Mouse (Mus musculus) neural tube, embryonic 12.5 days (tissue): ENCODE measurements at regions not wholly inside any gene's neighbourhood (a gene's known extent, or its start where the extent isn't known, plus 50 kb on each side); places are given as distances from the start of the nearest gene placed in this dataset.

Experiments
- ATAC-seq: fragments of 200-750 bp; cut with Nextera tagmentation; 2 replicates; pipeline ENCODE4 v1.8.0; 2017; ENCODE audit warnings: low read depth, mild to moderate bottlenecking, moderate TSS enrichment, moderate library complexity; ENCODE audit not compliant: low FRiP score
- H3K27ac ChIP-seq: fragments of 300-500 bp; sonication (generic); 2 replicates; pipeline ENCODE4 v1.5.1; 2016
- H3K27me3 ChIP-seq: fragments of 300-500 bp; sonication (generic); replicated peaks from 2 replicates; pipeline ENCODE4 v1.6.1; 2016; ENCODE audit warnings: mild to moderate bottlenecking
- H3K36me3 ChIP-seq: fragments of 300-500 bp; sonication (generic); 2 replicates; pipeline ENCODE4 v1.6.1; 2016; ENCODE audit warnings: mild to moderate bottlenecking
- H3K4me1 ChIP-seq: fragments of 300-500 bp; sonication (generic); 2 replicates; pipeline ENCODE4 v1.6.1; 2016
- H3K4me2 ChIP-seq: fragments of 300-500 bp; sonication (generic); replicated peaks from 2 replicates; pipeline ENCODE4 v1.6.1; 2016; ENCODE audit warnings: mild to moderate bottlenecking
- H3K4me3 ChIP-seq: fragments of 300-500 bp; sonication (generic); 2 replicates; pipeline ENCODE4 v1.5.1; 2016
- H3K9ac ChIP-seq: fragments of 300-500 bp; sonication (generic); 2 replicates; pipeline ENCODE4 v1.6.1; 2016; ENCODE audit warnings: mild to moderate bottlenecking
- H3K9me3 ChIP-seq: fragments of 300-500 bp; sonication (generic); 2 replicates; pipeline ENCODE4 v1.6.1; 2016; ENCODE audit warnings: mild to moderate bottlenecking
- WGBS: fragments of 180-500 bp; shearing (Covaris S2); methylation state at CpG from one replicate; pipeline ENCODE4 v1.1.7; 2016; 5-methylcytosine and 5-hydroxymethylcytosine counted together

DNA sequence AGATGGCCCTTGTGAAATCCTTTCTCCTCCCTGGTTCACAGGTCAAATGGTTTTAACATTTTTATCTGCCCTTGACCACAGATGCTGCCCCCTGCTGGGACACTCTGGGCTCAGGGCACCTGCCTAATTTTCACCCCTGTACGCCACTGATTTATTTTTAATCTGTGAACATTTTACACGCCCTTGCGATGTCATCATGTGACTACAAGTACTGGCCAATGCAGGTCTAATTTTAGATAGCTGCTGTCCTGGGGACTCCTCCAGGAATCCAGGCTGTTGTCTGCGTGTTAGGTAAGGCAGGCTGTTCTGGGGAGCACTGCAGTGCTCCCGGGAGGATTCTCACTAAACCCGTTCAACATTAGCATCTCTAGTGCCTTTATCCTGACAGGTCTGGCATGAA is 113.1 kb upstream of the Gm26897 start:
- no peaks in the 10 kb centered on the region for H3K9me3 ChIP-seq
- 79% methylated on average over 6 of the region's 6 CpGs for WGBS
- ATAC-seq, result no peak
- H3K4me3 ChIP-seq, result no peak overlapping the region
- H3K4me2 ChIP-seq, result no peak overlapping the region
- H3K9ac ChIP-seq, result no peak overlapping the region
- H3K27me3 ChIP-seq, result peaks cover 10% of the 10 kb centered on the region; the same call in 1 of the 2 replicates
- H3K4me1 ChIP-seq, result no peaks in the 10 kb centered on the region
- H3K27ac ChIP-seq, result no peak overlapping the region
- no peaks in the 10 kb centered on the region for H3K36me3 ChIP-seq

DNA sequence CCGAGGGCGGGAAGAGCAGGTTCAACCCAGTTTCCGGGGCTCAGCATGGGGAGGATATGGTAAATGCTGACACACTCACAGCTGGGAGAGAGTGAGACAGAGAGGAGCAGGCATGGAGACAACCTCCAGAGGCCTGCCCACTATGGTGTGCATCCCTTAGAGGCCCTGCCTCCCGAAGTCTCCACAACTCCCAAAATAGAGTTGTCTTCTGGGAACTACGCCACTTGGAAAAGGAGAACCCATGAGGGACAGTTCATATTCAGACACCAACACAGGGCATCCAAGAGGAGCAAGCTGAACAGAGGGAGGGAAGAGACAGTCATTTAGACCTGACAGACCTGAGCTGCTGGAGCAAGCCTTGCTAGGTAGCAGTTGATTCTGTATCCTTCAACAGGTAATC is 111.2 kb upstream of the Gm26897 start:
- peaks cover 14% of the 10 kb centered on the region; the same call in 1 of the 2 replicates for H3K4me1 ChIP-seq
- WGBS, result 87% methylated on average over 5 of the region's 5 CpGs

DNA sequence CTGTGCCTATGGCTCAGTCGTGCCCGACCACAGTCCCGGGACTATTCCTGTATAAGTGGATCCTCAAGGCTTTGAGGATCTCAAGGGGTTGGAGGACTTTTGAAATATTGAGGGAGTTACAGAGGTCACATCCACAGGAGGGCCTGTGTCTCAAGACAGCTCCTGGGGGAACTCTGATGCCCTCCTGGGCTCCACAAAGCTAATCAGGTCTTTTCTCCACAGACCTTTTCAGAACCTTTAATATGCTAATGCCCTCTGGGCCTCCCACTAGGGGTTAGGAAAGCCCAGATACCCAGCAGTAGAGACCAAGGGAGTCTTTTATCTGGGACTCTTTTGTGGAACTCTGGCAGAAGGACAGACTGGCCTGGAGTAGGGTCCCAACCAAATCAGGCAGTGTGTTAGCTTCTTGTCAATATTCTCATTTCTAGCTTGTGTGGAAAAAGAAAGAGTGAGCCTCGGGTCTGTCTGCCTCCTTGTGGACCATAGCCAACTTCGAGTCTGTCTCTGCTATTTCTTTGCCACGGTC is 107.4 kb upstream of the Gm26897 start:
- peaks cover 19% of the 10 kb centered on the region for H3K4me1 ChIP-seq
- WGBS, result 8% methylated on average over 6 of the region's 6 CpGs

More for the DNA sequence above, 111.2 kb upstream of the Gm26897 start:
- H3K4me3 ChIP-seq, result no peak overlapping the region
- H3K9ac ChIP-seq, result no peak overlapping the region
- H3K36me3 ChIP-seq, result no peaks in the 10 kb centered on the region
- no peak for ATAC-seq
- peaks cover 10% of the 10 kb centered on the region; the same call in 1 of the 2 replicates for H3K27me3 ChIP-seq
- H3K9me3 ChIP-seq, result no peaks in the 10 kb centered on the region
- H3K27ac ChIP-seq, result no peak overlapping the region
- no peak overlapping the region for H3K4me2 ChIP-seq

DNA sequence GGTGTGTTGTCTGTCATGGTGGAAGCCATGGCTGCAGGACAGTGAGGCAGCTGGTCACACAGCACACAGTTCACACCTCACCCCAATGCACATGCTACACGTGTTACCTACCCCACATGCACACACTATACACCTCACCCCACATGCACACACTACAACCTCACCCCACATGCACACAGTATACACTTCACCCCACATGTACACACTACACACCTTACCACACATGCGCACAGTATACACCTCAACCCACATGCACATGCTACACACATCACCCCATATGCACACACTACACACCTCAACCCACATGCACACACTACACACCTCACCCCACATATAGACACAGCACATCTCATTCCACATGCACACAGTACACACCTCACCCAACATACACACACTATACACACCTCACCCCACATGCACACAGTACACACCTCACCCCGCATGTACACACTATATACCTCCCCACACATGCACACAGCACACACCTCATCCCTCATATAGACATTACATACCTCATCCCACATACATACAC is 103.3 kb upstream of the Gm26897 start:
- no peak for ATAC-seq
- WGBS, result 93% methylated on average over 3 of the region's 3 CpGs
- no peak overlapping the region for H3K9ac ChIP-seq
- no peak overlapping the region for H3K4me3 ChIP-seq
- H3K4me2 ChIP-seq, result no peak overlapping the region
- H3K9me3 ChIP-seq, result peaks cover 13% of the 10 kb centered on the region; the same call in 1 of the 2 replicates
- peaks cover 29% of the 10 kb centered on the region for H3K4me1 ChIP-seq
- no peaks in the 10 kb centered on the region for H3K36me3 ChIP-seq
- peaks cover 8% of the 10 kb centered on the region; the same call in 1 of the 2 replicates for H3K27me3 ChIP-seq
- no peak overlapping the region for H3K27ac ChIP-seq

More for the DNA sequence above, 107.4 kb upstream of the Gm26897 start:
- Histone ChIP-seq H3K27me3 (peaks cover 15% of the 10 kb centered on the region; the same call in 1 of the 2 replicates), H3K4me2 (no peak overlapping the region), H3K9me3 (no peaks in the 10 kb centered on the region), H3K9ac (no peak overlapping the region), H3K36me3 (no peaks in the 10 kb centered on the region), H3K4me3 (no peak overlapping the region), H3K27ac (no peak overlapping the region)
- ATAC-seq, result no peak

DNA sequence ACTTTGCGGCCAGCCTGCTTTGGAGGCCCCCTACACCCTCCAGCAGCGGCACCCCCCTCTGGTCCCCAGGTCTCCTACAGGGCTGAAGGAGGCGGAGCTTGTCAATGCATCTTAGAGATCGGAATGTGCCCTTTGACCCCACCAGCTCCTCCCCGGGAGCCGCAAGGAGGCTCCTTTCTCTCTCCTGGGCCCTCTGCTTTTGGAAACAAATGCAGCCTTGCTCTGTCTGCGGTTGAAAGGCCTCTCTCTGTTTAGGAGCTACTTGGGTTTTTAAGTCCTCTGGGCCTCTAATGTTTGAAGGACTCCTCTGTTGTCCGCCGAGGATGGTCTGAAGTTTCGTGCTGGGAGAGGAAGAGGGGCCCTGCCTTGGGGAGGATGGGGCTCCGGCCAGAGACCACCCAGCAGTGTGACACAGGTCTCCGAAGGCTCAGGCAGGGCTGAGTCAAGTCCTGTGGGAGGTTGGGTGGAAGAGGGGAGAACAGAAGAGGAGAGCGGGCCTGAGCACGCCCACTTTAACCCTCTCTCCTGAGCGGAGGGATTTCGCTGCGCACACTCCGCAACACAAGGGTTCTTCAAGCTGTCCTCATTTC is 102.1 kb upstream of the Gm26897 start:
- WGBS, result 8% methylated on average over 18 of the region's 18 CpGs
- Histone ChIP-seq H3K9ac (0 out of 2 replicates have a peak overlapping the region, but pooled peaks have one; percentile 27), H3K4me1 (peaks cover 24% of the 10 kb centered on the region), H3K4me2 (peak overlapping the region; percentile 30), H3K27ac (peak overlapping the region; percentile 32; the same call in 1 of the 2 replicates), H3K36me3 (no peaks in the 10 kb centered on the region), H3K4me3 (no peak overlapping the region), H3K9me3 (peaks cover 13% of the 10 kb centered on the region; the same call in 1 of the 2 replicates), H3K27me3 (peaks cover 14% of the 10 kb centered on the region; the same call in 1 of the 2 replicates)
- 0 out of 2 replicates have a peak, but pooled peaks have one; percentile 21 for ATAC-seq

DNA sequence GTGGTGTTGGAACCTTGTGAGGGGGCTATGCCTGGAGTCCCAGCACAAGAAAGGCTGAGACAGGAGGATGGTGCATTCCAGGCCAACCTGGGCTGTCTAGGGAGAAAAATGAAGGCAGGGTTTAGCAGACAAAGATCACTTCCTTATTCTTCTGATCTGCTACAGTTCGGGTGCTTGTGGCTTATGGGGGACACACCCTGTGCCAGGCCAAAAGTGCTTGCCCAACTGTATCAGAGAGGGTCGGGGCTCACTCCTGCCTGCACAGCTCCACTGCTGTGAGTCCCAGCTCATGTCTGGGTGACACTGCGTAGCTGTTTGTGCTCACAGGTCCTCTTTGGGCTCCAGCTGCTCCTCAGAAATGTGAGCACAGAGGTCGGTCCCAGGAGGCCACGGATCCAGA is 98.6 kb upstream of the Gm26897 start:
- no peak overlapping the region for H3K4me2 ChIP-seq
- H3K27ac ChIP-seq, result no peak overlapping the region
- no peak overlapping the region for H3K9ac ChIP-seq
- H3K9me3 ChIP-seq, result peaks cover 13% of the 10 kb centered on the region; the same call in 1 of the 2 replicates
- H3K4me1 ChIP-seq, result peaks cover 36% of the 10 kb centered on the region
- no peaks in the 10 kb centered on the region for H3K36me3 ChIP-seq
- peaks cover 13% of the 10 kb centered on the region; the same call in 1 of the 2 replicates for H3K27me3 ChIP-seq
- WGBS, result 80% methylated on average over 5 of the region's 5 CpGs
- ATAC-seq, result no peak
- H3K4me3 ChIP-seq, result no peak overlapping the region

DNA sequence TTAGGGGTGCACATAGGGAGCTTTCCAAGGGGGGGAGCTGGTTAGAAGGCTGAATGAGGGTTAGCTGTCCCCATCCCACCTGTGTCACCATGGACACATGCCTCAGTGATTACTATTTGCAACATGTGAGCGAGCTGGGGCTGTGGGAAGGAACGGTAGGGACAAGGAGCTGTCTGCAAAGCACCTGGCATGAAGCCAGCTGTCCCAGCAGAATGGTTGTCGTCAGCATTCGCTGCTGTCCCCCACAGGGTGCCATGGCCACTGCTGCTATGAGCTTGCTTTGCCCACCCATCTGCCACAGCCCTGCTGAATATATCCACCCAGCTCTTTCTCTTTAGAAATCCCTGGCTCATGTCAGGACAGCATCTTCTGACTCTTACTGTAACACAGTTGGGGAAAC is 96.8 kb upstream of the Gm26897 start:
- Histone ChIP-seq H3K9ac (no peak overlapping the region), H3K4me2 (no peak overlapping the region), H3K4me1 (peaks cover 35% of the 10 kb centered on the region), H3K4me3 (no peak overlapping the region), H3K27ac (no peak overlapping the region), H3K36me3 (no peaks in the 10 kb centered on the region), H3K9me3 (peaks cover 13% of the 10 kb centered on the region; the same call in 1 of the 2 replicates), H3K27me3 (peaks cover 13% of the 10 kb centered on the region; the same call in 1 of the 2 replicates)
- no peak for ATAC-seq
- WGBS, result 22% methylated on average over 4 of the region's 4 CpGs

DNA sequence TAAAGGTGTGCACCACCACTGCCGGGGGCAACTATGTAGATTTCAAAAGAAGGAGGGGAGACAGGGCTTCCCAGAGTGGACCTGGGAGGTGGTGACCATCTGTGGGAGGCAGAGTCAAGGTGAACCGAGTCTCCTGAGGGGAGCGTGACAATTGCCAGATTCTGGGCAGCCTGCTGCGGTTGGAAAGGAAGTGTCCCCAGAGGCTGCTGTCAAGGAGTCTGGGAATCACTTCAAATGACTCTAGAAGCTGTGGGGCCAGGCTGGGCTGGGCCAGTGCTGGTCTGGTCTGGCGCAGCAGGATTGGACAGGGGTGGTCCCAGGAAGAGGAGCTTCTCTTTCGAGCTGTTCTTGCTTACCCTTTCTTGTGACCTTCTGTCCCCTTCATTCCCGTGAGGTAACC is 95.4 kb upstream of the Gm26897 start:
- no peak overlapping the region for H3K9ac ChIP-seq
- H3K9me3 ChIP-seq, result peaks cover 5% of the 10 kb centered on the region; the same call in 1 of the 2 replicates
- peaks cover 13% of the 10 kb centered on the region; the same call in 1 of the 2 replicates for H3K27me3 ChIP-seq
- no peak overlapping the region for H3K4me2 ChIP-seq
- no peaks in the 10 kb centered on the region for H3K36me3 ChIP-seq
- H3K27ac ChIP-seq, result no peak overlapping the region
- no peak for ATAC-seq
- no peak overlapping the region for H3K4me3 ChIP-seq
- H3K4me1 ChIP-seq, result peaks cover 32% of the 10 kb centered on the region
- WGBS, result 60% methylated on average over 7 of the region's 7 CpGs

DNA sequence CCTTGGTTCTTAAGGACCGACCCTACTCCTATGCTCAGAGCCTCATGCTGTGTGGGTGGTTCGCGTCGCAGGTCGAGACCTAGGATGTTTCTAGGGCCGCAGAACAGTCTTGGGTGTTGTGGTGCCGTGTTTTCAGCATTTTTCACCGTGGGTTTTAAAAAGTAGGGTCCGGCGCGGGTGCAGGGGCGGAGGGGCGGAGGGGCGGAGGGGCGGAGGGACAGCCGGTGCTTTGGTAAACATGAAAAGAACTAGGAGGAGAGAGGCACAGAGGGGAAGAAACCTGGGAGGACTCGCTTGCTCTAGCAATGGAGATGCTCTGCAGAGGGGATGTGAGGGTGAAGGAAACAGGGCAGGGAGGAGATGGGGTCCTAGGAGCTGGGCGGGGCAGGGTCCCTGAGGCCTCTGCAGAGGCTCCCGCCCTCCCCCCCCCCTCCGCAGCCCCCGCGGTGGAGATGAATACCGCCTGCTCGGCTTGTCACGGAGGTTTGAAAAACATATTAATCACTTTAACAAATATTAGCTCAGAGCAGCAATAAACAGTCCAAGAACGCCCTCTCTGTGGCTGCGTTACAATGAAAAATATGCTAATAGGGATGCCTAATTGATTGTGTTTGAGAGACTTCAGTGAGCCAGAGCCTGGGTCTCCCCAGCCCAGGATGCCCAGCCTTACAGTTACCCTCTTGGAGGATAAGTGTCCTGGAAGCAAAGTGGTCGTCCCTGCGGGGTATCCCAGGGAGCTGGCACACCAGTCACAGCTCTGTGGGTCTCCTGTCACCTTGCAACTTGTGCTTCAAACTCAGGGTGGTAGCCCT is 94.0 kb upstream of the Gm26897 start:
- peaks cover 34% of the 10 kb centered on the region for H3K4me1 ChIP-seq
- no peaks in the 10 kb centered on the region for H3K9me3 ChIP-seq
- no peak overlapping the region for H3K9ac ChIP-seq
- H3K27me3 ChIP-seq, result peaks cover 13% of the 10 kb centered on the region; the same call in 1 of the 2 replicates
- H3K36me3 ChIP-seq, result no peaks in the 10 kb centered on the region
- H3K4me2 ChIP-seq, result peak overlapping the region; percentile 53
- WGBS, result 5% methylated on average over 26 of the region's 29 CpGs
- no peak overlapping the region for H3K27ac ChIP-seq
- no peak overlapping the region for H3K4me3 ChIP-seq
- peak; percentile 31 for ATAC-seq

DNA sequence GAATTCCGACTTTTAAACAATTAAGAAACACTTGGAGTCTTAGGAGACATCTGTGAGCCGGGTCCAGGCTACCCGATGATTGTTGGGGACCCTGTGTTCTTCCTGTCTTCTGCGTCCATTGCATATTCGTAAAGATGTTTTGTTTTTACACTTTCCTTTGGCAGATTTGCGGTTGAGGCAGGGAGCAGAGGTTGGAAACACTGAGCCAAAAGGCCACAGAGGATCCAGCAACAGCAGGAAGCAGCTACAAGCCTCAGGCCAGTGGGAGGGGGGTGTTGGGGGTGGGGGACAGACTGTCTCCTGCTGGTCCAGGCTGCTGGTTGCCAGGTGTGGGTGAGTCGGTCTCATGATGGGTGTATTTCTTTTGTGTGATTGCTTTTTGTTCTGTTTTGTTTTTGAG is 92.7 kb upstream of the Gm26897 start:
- Histone ChIP-seq H3K9me3 (no peaks in the 10 kb centered on the region), H3K9ac (no peak overlapping the region), H3K27me3 (peaks cover 8% of the 10 kb centered on the region; the same call in 1 of the 2 replicates), H3K4me2 (no peak overlapping the region), H3K27ac (no peak overlapping the region), H3K4me3 (no peak overlapping the region), H3K4me1 (peaks cover 36% of the 10 kb centered on the region), H3K36me3 (no peaks in the 10 kb centered on the region)
- WGBS, result 50% methylated on average over 7 of the region's 7 CpGs
- no peak for ATAC-seq

DNA sequence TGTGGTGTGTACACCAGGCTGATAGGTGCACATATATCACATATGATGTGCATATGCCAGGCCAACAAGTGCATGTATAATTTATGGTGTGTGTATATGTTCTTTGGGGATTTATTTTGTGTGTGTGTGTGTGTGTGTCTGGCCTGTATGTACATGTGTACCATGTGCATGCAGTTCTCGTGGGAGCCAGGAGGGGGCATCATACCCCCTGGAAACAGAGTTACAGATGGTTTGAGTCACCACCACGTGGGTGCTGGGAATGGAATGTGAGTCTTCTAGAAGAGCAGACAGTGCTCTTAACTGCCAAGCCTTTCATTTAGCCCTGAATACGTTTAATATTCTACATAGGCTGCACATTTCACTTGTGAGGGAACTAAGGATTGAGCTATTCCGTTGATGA is 92.0 kb upstream of the Gm26897 start:
- WGBS, result 87% methylated on average over 4 of the region's 4 CpGs
- ATAC-seq, result no peak
- no peak overlapping the region for H3K4me3 ChIP-seq
- no peaks in the 10 kb centered on the region for H3K9me3 ChIP-seq
- H3K4me1 ChIP-seq, result peaks cover 32% of the 10 kb centered on the region
- H3K27me3 ChIP-seq, result peaks cover 3% of the 10 kb centered on the region; the same call in 1 of the 2 replicates
- H3K4me2 ChIP-seq, result no peak overlapping the region
- no peak overlapping the region for H3K9ac ChIP-seq
- no peaks in the 10 kb centered on the region for H3K36me3 ChIP-seq
- H3K27ac ChIP-seq, result no peak overlapping the region

DNA sequence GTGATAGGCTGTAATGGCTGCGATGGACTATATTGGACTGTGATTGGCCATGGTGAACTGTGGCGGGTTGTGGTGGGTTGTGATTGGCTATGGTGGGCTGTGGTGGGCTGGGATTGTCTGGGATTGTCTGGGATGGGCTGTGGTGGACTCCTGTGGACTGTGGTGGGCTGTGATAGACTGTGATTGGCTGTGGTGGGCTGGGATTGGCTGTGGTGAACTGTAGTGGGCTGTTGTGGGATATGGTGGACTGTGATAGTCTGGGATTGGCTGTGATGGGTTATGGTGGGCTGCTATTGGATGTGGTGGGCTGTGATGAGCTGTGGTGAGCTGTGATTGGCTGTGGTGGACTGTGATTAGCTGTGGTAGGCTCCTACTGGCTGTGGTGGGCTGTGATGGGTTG is 89.6 kb upstream of the Gm26897 start:
- Histone ChIP-seq H3K9me3 (no peaks in the 10 kb centered on the region), H3K4me1 (peaks cover 38% of the 10 kb centered on the region), H3K27ac (no peak overlapping the region), H3K9ac (no peak overlapping the region), H3K36me3 (no peaks in the 10 kb centered on the region), H3K27me3 (no peaks in the 10 kb centered on the region), H3K4me2 (no peak overlapping the region), H3K4me3 (no peak overlapping the region)
- ATAC-seq, result no peak
- 92% methylated on average over 2 of the region's 2 CpGs for whole genome bisulfite sequencing
